Mouse (Mus musculus): ENCODE results near the gene Dapk2. TPM values are rescaled to one million over a fixed set of nuclear protein-coding genes. Genes with fewer than 3 reads are reported as not detected.

Gene Dapk2
- total and polyA plus RNA-seq, 3 experiments = 5.6 to 5.8 (median 5.8) TPM

GRCm38 (mm10) chr9:66274657-66275056 is 116.6 kb downstream of the Dapk2 start:
- DNase-seq = no peak
- TF ChIP-seq POLR2A (IDR thresholded peaks at IDR 0.05; ENCODE audit: insufficient read depth, low read depth, low read length) = no peak
- no peak for TF ChIP-seq EP300 (IDR thresholded peaks at IDR 0.05; ENCODE audit: insufficient read depth, low read depth, low read length)
- TF ChIP-seq CTCF (IDR thresholded peaks at IDR 0.05) = no peak
- Histone ChIP-seq H3K4me1 (ENCODE audit: control insufficient read depth, insufficient read depth, low read length) (peaks cover 21% of the 10 kb centered on the region), H3K79me2 (replicated peaks; ENCODE audit: control insufficient read depth, insufficient read depth, low read length) (no peaks in the 10 kb centered on the region), H3K4me3 (no peak overlapping the region), H3K27me3 (ENCODE audit: control insufficient read depth, insufficient read depth, low read length) (no peaks in the 10 kb centered on the region), H3K9ac (ENCODE audit: low read depth, low read length) (no peak overlapping the region), H3K36me3 (ENCODE audit: control insufficient read depth, insufficient read depth, low read length) (peaks cover 5% of the 10 kb centered on the region; the same call in 1 of the 2 replicates), H3K27ac (no peak overlapping the region; the same call in 1 of the 2 replicates)
- intact Hi-C loops (cut with DNase I) = no loop called here
- 76% methylated on average over 3 of the region's 3 CpGs for WGBS

- Histone ChIP-seq H3K27ac (peak overlapping the region; percentile 77), H3K27me3 (ENCODE audit: control insufficient read depth, insufficient read depth, low read length) (no peaks in the 10 kb centered on the region), H3K9ac (ENCODE audit: low read depth, low read length) (peak overlapping the region; percentile 52; the same call in 1 of the 2 replicates), H3K4me1 (ENCODE audit: control insufficient read depth, insufficient read depth, low read length) (peaks cover 21% of the 10 kb centered on the region), H3K79me2 (replicated peaks; ENCODE audit: control insufficient read depth, insufficient read depth, low read length) (no peaks in the 10 kb centered on the region), H3K4me3 (peak overlapping the region; percentile 36), H3K36me3 (ENCODE audit: control insufficient read depth, insufficient read depth, low read length) (peaks cover 3% of the 10 kb centered on the region; the same call in 1 of the 2 replicates)
- DNase-seq = peak; percentile 49 to 53
- intact Hi-C loops (cut with DNase I) = no loop called here
- TF ChIP-seq POLR2A (IDR thresholded peaks at IDR 0.05; ENCODE audit: insufficient read depth, low read depth, low read length) (no peak), EP300 (IDR thresholded peaks at IDR 0.05; ENCODE audit: insufficient read depth, low read depth, low read length) (peak; percentile 56; the same call in 1 of the 2 replicates)
- 10% methylated on average over 15 of the region's 15 CpGs for WGBS
These were observed 117.4 kb downstream of the Dapk2 start for GRCm38 (mm10) chr9:66275267-66275991.

- Histone ChIP-seq H3K4me3 (no peak overlapping the region), H3K27ac (peak overlapping the region; percentile 77), H3K79me2 (replicated peaks; ENCODE audit: control insufficient read depth, insufficient read depth, low read length) (no peaks in the 10 kb centered on the region), H3K4me1 (ENCODE audit: control insufficient read depth, insufficient read depth, low read length) (peaks cover 21% of the 10 kb centered on the region), H3K9ac (ENCODE audit: low read depth, low read length) (no peak overlapping the region), H3K27me3 (ENCODE audit: control insufficient read depth, insufficient read depth, low read length) (no peaks in the 10 kb centered on the region), H3K36me3 (ENCODE audit: control insufficient read depth, insufficient read depth, low read length) (peaks cover 3% of the 10 kb centered on the region; the same call in 1 of the 2 replicates)
- no peak for TF ChIP-seq POLR2A (IDR thresholded peaks at IDR 0.05; ENCODE audit: insufficient read depth, low read depth, low read length)
- no peak for TF ChIP-seq EP300 (IDR thresholded peaks at IDR 0.05; ENCODE audit: insufficient read depth, low read depth, low read length)
- TF ChIP-seq CTCF (IDR thresholded peaks at IDR 0.05) = no peak
- DNase-seq = no peak
- WGBS = 41% methylated on average over 4 of the region's 4 CpGs
- intact Hi-C loops (cut with DNase I) = loop anchor here (2.0 kb wide), 3 partner anchors 31 to 117 kb away; partner anchors contain the start of gene Dapk2
These were observed 118.0 kb downstream of the Dapk2 start for GRCm38 (mm10) chr9:66276062-66276461.

GRCm38 (mm10) chr9:66276697-66277385 is 118.8 kb downstream of the Dapk2 start:
- H3K36me3 ChIP-seq (ENCODE audit: control insufficient read depth, insufficient read depth, low read length) = peaks cover 3% of the 10 kb centered on the region; the same call in 1 of the 2 replicates
- intact Hi-C loops (cut with DNase I) = loop anchor here (2.0 kb wide), 3 partner anchors 32 to 118 kb away; partner anchors contain the start of gene Dapk2
- DNase-seq = peak; percentile 80 to 88
- no peak overlapping the region for H3K4me3 ChIP-seq
- H3K4me1 ChIP-seq (ENCODE audit: control insufficient read depth, insufficient read depth, low read length) = peaks cover 21% of the 10 kb centered on the region
- peak; percentile 40; the same call in 1 of the 2 replicates for TF ChIP-seq POLR2A (IDR thresholded peaks at IDR 0.05; ENCODE audit: insufficient read depth, low read depth, low read length)
- no peak for TF ChIP-seq CTCF (IDR thresholded peaks at IDR 0.05)
- peak; percentile 95 for TF ChIP-seq EP300 (IDR thresholded peaks at IDR 0.05; ENCODE audit: insufficient read depth, low read depth, low read length)
- no peaks in the 10 kb centered on the region for H3K79me2 ChIP-seq (replicated peaks; ENCODE audit: control insufficient read depth, insufficient read depth, low read length)
- H3K27ac ChIP-seq = peak overlapping the region; percentile 77
- H3K9ac ChIP-seq (ENCODE audit: low read depth, low read length) = no peak overlapping the region
- WGBS = 24% methylated on average over 14 of the region's 14 CpGs
- no peaks in the 10 kb centered on the region for H3K27me3 ChIP-seq (ENCODE audit: control insufficient read depth, insufficient read depth, low read length)

GRCm38 (mm10) chr9:66279647-66280046 is 121.6 kb downstream of the Dapk2 start:
- Histone ChIP-seq H3K9ac (ENCODE audit: low read depth, low read length) (no peak overlapping the region), H3K4me3 (no peak overlapping the region), H3K79me2 (replicated peaks; ENCODE audit: control insufficient read depth, insufficient read depth, low read length) (no peaks in the 10 kb centered on the region), H3K4me1 (ENCODE audit: control insufficient read depth, insufficient read depth, low read length) (peaks cover 22% of the 10 kb centered on the region), H3K27me3 (ENCODE audit: control insufficient read depth, insufficient read depth, low read length) (no peaks in the 10 kb centered on the region), H3K36me3 (ENCODE audit: control insufficient read depth, insufficient read depth, low read length) (peaks cover 3% of the 10 kb centered on the region; the same call in 1 of the 2 replicates), H3K27ac (peak overlapping the region; percentile 16; the same call in 1 of the 2 replicates)
- TF ChIP-seq EP300 (IDR thresholded peaks at IDR 0.05; ENCODE audit: insufficient read depth, low read depth, low read length) (no peak), CTCF (IDR thresholded peaks at IDR 0.05) (no peak)
- intact Hi-C loops (cut with DNase I) = loop anchor here (5.0 kb wide), 2 partner anchors 73 to 98 kb away; partner anchors contain the start of gene Herc1
- DNase-seq = peak in 1 of 2 experiments; percentile 69
